Mouse (Mus musculus) lung, adult 2 months (tissue): Measurements from ENCODE around the gene Usp39. TPM values are rescaled to one million over a fixed set of nuclear protein-coding genes. Genes with fewer than 3 reads are reported as not detected.

Experiments
- DNase-seq: peaks from one replicate; pipeline ENCODE4 v3.0.0; 2022
- H3K4me1 ChIP-seq: fragments of 200-500 bp; 2 replicates; pipeline ENCODE4 v1.6.1; 2011; ENCODE audit warnings: low read length; ENCODE audit not compliant: control insufficient read depth, insufficient read depth
- H3K4me3 ChIP-seq: fragments of 200-500 bp; replicated peaks from 2 replicates; pipeline ENCODE3; 2011; ENCODE audit warnings: low read depth, mild to moderate bottlenecking, control low read depth, low read length; ENCODE audit errors: extremely low read depth
- CTCF ChIP-seq: fragments of 200-500 bp; IDR thresholded peaks from 2 replicates; pipeline ENCODE4 v1.5.1; 2011; ENCODE audit warnings: mild to moderate bottlenecking, low read length, control low read depth; ENCODE audit not compliant: insufficient read depth
- POLR2A ChIP-seq: fragments of 200-500 bp; IDR thresholded peaks from 2 replicates; pipeline ENCODE4 v1.6.1; 2011; ENCODE audit warnings: low read depth, mild to moderate bottlenecking, control low read depth, low read length, borderline replicate concordance; ENCODE audit errors: extremely low read depth
- WGBS: fragments of 180-500 bp; shearing (Covaris S2); methylation state at CpG from one replicate; pipeline ENCODE4 v1.1.7; 2018; 5-methylcytosine and 5-hydroxymethylcytosine counted together
- polyA plus RNA-seq: library from polyadenylated mRNA; depleted of rRNA; stranded (reverse); fragments of >200 nt; gene quantifications from 2 replicates; pipeline ENCODE4 v1.2.3, GENCODE M21; 2012

The Usp39 gene
- polyA plus RNA-seq, 1 experiment: 21.8 TPM

- TF ChIP-seq CTCF (no peak), POLR2A (no peak)
- DNase-seq: no peak
- Histone ChIP-seq H3K4me3 (no peak overlapping the region), H3K4me1 (peaks cover 7% of the 10 kb centered on the region)
- 91% methylated on average over 7 of the region's 7 CpGs for WGBS
Measured at GRCm38 (mm10) chr6:72383952-72384351, 39.0 kb upstream of the Usp39 start.

- H3K4me3 ChIP-seq: no peak overlapping the region
- WGBS: 83% methylated on average over 6 of the region's 6 CpGs
- peaks cover 5% of the 10 kb centered on the region; the same call in 1 of the 2 replicates for H3K4me1 ChIP-seq
- TF ChIP-seq POLR2A (no peak), CTCF (no peak)
- DNase-seq: no peak
Measured at GRCm38 (mm10) chr6:72383142-72383820, 38.3 kb upstream of the Usp39 start.

GRCm38 (mm10) chr6:72382494-72382893 is 37.5 kb upstream of the Usp39 start:
- no peak overlapping the region for H3K4me3 ChIP-seq
- H3K4me1 ChIP-seq: peaks cover 5% of the 10 kb centered on the region; the same call in 1 of the 2 replicates
- no peak for DNase-seq
- TF ChIP-seq POLR2A (no peak), CTCF (no peak)
- WGBS: 71% methylated on average over 6 of the region's 6 CpGs

GRCm38 (mm10) chr6:72380131-72380770 is 35.3 kb upstream of the Usp39 start, which contains the start of gene Vamp5:
Gene Vamp5, minus strand, starts transcription at chr6:72380468.
- peak; percentile 91 for DNase-seq
- H3K4me1 ChIP-seq: peaks cover 5% of the 10 kb centered on the region; the same call in 1 of the 2 replicates
- under 1% methylated on average over 49 of the region's 49 CpGs for WGBS
- TF ChIP-seq CTCF (peak; percentile 39; the same call in 1 of the 2 replicates), POLR2A (peak; percentile 55; the same call in 1 of the 2 replicates)
- peak within 1 kb of the TSS; percentile 83 for H3K4me3 ChIP-seq

- Histone ChIP-seq H3K4me1 (peaks cover 5% of the 10 kb centered on the region), H3K4me3 (peak overlapping the region; percentile 83)
- WGBS: 23% methylated on average over 7 of the region's 7 CpGs
- no peak for DNase-seq
- no peak for TF ChIP-seq CTCF
- no peak for TF ChIP-seq POLR2A
Measured at GRCm38 (mm10) chr6:72379377-72380130, 34.6 kb upstream of the Usp39 start.

- no peak for DNase-seq
- TF ChIP-seq CTCF: no peak
- TF ChIP-seq POLR2A: no peak
- Histone ChIP-seq H3K4me3 (no peak overlapping the region), H3K4me1 (peaks cover 12% of the 10 kb centered on the region)
- WGBS: 78% methylated on average over 8 of the region's 8 CpGs
Measured at GRCm38 (mm10) chr6:72378510-72379234, 33.7 kb upstream of the Usp39 start.

- WGBS: 57% methylated on average over 15 of the region's 15 CpGs
- Histone ChIP-seq H3K4me3 (no peak overlapping the region), H3K4me1 (peaks cover 21% of the 10 kb centered on the region)
- TF ChIP-seq POLR2A (no peak), CTCF (no peak)
- no peak for DNase-seq
Measured at GRCm38 (mm10) chr6:72374820-72375563, 30.0 kb upstream of the Usp39 start.

GRCm38 (mm10) chr6:72374206-72374605 is 29.2 kb upstream of the Usp39 start:
- DNase-seq: no peak
- TF ChIP-seq CTCF: no peak
- no peak for TF ChIP-seq POLR2A
- H3K4me3 ChIP-seq: no peak overlapping the region
- peaks cover 22% of the 10 kb centered on the region for H3K4me1 ChIP-seq
- WGBS: 45% methylated on average over 7 of the region's 7 CpGs

GRCm38 (mm10) chr6:72373184-72373583 is 28.2 kb upstream of the Usp39 start:
- no peak overlapping the region for H3K4me3 ChIP-seq
- WGBS: 75% methylated on average over 4 of the region's 4 CpGs
- peaks cover 22% of the 10 kb centered on the region for H3K4me1 ChIP-seq
- no peak for DNase-seq
- TF ChIP-seq CTCF: no peak
- TF ChIP-seq POLR2A: no peak
